Mouse (Mus musculus) thymus, adult 2 months (tissue): ENCODE measurements around the gene Carmil1.

Experiments used
- CTCF ChIP-seq: fragments of 200-500 bp; IDR thresholded peaks from 2 replicates; pipeline ENCODE4 v1.5.1; 2012; ENCODE audit warnings: mild to moderate bottlenecking, control low read depth, low read length, moderate library complexity, borderline replicate concordance; ENCODE audit not compliant: control insufficient read depth, poor library complexity, insufficient read depth; ENCODE audit errors: extremely low read depth
- POLR2A ChIP-seq: fragments of 200-500 bp; IDR thresholded peaks from 2 replicates; pipeline ENCODE4 v1.6.1; 2012; ENCODE audit warnings: mild to moderate bottlenecking, low read length, control low read depth, moderate library complexity; ENCODE audit not compliant: control insufficient read depth, poor library complexity, insufficient read depth; ENCODE audit errors: extremely low read depth

GRCm38 (mm10) chr13:24199861-24200543, 80.6 kb downstream of the Carmil1 start:
- TF ChIP-seq POLR2A: no peak
- no peak for TF ChIP-seq CTCF
